Mouse (Mus musculus) embryonic facial prominence, embryonic 15.5 days (tissue): ENCODE measurements around the gene Asb18. TPM values are rescaled to one million over a fixed set of nuclear protein-coding genes. Genes with fewer than 3 reads are reported as not detected.
A peak's percentile ranks its signal among the peaks of the same experiment; 100 is the strongest.

Source experiments
- ATAC-seq: fragments of 200-750 bp; cut with Nextera tagmentation; 2 replicates; pipeline ENCODE4 v1.8.0; 2017; ENCODE audit warnings: low read depth, moderate TSS enrichment; ENCODE audit not compliant: insufficient number of reproducible peaks, low FRiP score, low TSS enrichment
- H3K27ac ChIP-seq: fragments of 300-500 bp; sonication (generic); replicated peaks from 2 replicates; pipeline ENCODE4 v1.5.1; 2015; ENCODE audit warnings: mild to moderate bottlenecking, inconsistent platforms
- H3K27me3 ChIP-seq: fragments of 300-500 bp; sonication (generic); 2 replicates; pipeline ENCODE4 v1.6.1; 2015; ENCODE audit warnings: inconsistent platforms
- H3K36me3 ChIP-seq: fragments of 300-500 bp; sonication (generic); 2 replicates; pipeline ENCODE4 v1.6.1; 2015; ENCODE audit warnings: mild to moderate bottlenecking, inconsistent platforms
- H3K4me1 ChIP-seq: fragments of 300-500 bp; sonication (generic); 2 replicates; pipeline ENCODE4 v1.6.1; 2015; ENCODE audit warnings: inconsistent platforms
- H3K4me2 ChIP-seq: fragments of 300-500 bp; sonication (generic); replicated peaks from 2 replicates; pipeline ENCODE4 v1.6.1; 2015; ENCODE audit warnings: mild to moderate bottlenecking, inconsistent platforms
- H3K4me3 ChIP-seq: fragments of 300-500 bp; sonication (generic); replicated peaks from 2 replicates; pipeline ENCODE4 v1.5.1; 2015; ENCODE audit warnings: mild to moderate bottlenecking, inconsistent platforms
- H3K9ac ChIP-seq: fragments of 300-500 bp; sonication (generic); 2 replicates; pipeline ENCODE4 v1.6.1; 2015; ENCODE audit warnings: inconsistent platforms
- H3K9me3 ChIP-seq: fragments of 300-500 bp; sonication (generic); replicated peaks from 2 replicates; pipeline ENCODE4 v1.6.1; 2016; ENCODE audit warnings: inconsistent platforms
- WGBS: fragments of 180-500 bp; shearing (Covaris S2); methylation state at CpG from one replicate; pipeline ENCODE4 v1.1.7; 2015; 5-methylcytosine and 5-hydroxymethylcytosine counted together
- polyA plus RNA-seq: library from polyadenylated mRNA; unstranded; fragments of >200 nt; fragmentation: Nextera tagmentation; extraction: Ambion mirVana; gene quantifications from 2 replicates; pipeline ENCODE4 v1.2.1, GENCODE M21; 2015

Gene Asb18
- polyA plus RNA-seq, 1 experiment from 2014 or later = 0.09 TPM

- ATAC-seq = no peak
- Histone ChIP-seq H3K4me1 (no peaks in the 10 kb centered on the region), H3K4me3 (no peak overlapping the region), H3K4me2 (no peak overlapping the region), H3K36me3 (no peaks in the 10 kb centered on the region), H3K27ac (no peak overlapping the region), H3K9ac (no peak overlapping the region), H3K9me3 (no peaks in the 10 kb centered on the region), H3K27me3 (no peaks in the 10 kb centered on the region)
- 54% methylated on average over 3 of the region's 3 CpGs for WGBS
Observed at GRCm38 (mm10) chr1:90012168-90012567, 2.3 kb downstream of the Asb18 start.

GRCm38 (mm10) chr1:90010077-90010476 lies 4.4 kb downstream of the Asb18 start:
- 85% methylated on average over 1 of the region's 1 CpGs for WGBS
- H3K27me3 ChIP-seq = no peaks in the 10 kb centered on the region

DNA sequence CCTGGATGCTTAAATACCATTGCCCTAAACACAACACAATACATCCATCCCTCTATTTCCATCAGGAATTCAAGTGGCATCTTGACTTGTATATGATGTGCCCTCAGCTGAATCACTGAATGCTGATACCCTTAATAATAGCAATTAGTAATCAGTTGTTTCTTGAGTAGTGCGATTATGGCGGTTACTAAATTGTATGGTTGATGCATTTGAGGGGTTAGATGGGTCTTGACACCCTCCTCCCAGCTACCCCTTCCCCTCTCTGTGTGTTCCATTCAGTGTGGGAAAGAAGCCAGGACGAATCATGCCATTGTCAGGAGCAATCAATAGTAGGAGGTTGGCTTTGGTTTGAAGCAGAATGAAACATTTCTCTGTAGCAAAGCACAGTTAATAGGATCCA lies 5.3 kb downstream of the Asb18 start:
- no peaks in the 10 kb centered on the region for H3K27me3 ChIP-seq

More at GRCm38 (mm10) chr1:90010077-90010476, 4.4 kb downstream of the Asb18 start:
- Histone ChIP-seq H3K36me3 (no peaks in the 10 kb centered on the region), H3K4me3 (no peak overlapping the region), H3K9me3 (no peaks in the 10 kb centered on the region), H3K4me2 (no peak overlapping the region), H3K27ac (no peak overlapping the region), H3K9ac (no peak overlapping the region), H3K4me1 (no peaks in the 10 kb centered on the region; the same call in 1 of the 2 replicates)
- ATAC-seq = no peak

GRCm38 (mm10) chr1:90006666-90007065 lies 7.8 kb downstream of the Asb18 start:
- Histone ChIP-seq H3K27me3 (no peaks in the 10 kb centered on the region), H3K9ac (no peak overlapping the region), H3K27ac (no peak overlapping the region), H3K4me3 (no peak overlapping the region), H3K36me3 (no peaks in the 10 kb centered on the region), H3K4me1 (no peaks in the 10 kb centered on the region; the same call in 1 of the 2 replicates), H3K4me2 (no peak overlapping the region), H3K9me3 (no peaks in the 10 kb centered on the region)
- 69% methylated on average over 14 of the region's 14 CpGs for WGBS
- no peak for ATAC-seq

More for the DNA sequence above, 5.3 kb downstream of the Asb18 start:
- 74% methylated on average over 3 of the region's 3 CpGs for WGBS
- H3K4me1 ChIP-seq = no peaks in the 10 kb centered on the region; the same call in 1 of the 2 replicates
- no peak overlapping the region for H3K27ac ChIP-seq
- H3K4me2 ChIP-seq = no peak overlapping the region
- ATAC-seq = no peak
- H3K9me3 ChIP-seq = no peaks in the 10 kb centered on the region
- no peak overlapping the region for H3K9ac ChIP-seq
- H3K36me3 ChIP-seq = no peaks in the 10 kb centered on the region
- H3K4me3 ChIP-seq = no peak overlapping the region

DNA sequence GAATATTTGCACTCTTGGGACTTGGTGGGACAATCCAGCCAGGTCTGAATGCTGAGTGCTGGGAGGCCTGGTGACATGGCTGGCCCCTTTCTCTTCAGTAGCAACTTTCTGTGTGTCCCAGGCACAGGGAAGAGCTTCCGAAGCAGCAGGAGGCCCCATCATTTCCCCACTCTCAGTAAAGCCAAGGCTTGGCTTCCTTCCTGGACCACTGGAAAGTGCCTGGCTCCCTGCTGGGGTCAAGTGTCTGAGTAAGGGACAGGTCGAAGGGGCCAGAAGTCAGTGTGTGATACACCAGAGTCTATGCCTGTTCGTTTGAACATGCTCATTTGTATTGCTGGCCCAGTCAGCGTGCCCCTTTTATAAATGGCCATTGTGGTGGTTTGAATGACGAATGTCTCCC lies 13.5 kb downstream of the Asb18 start:
- 52% methylated on average over 5 of the region's 5 CpGs for WGBS
- H3K27me3 ChIP-seq = peaks cover 8% of the 10 kb centered on the region
- H3K4me2 ChIP-seq = no peak overlapping the region
- H3K9me3 ChIP-seq = no peaks in the 10 kb centered on the region
- no peak overlapping the region for H3K4me3 ChIP-seq
- H3K9ac ChIP-seq = no peak overlapping the region
- ATAC-seq = no peak
- H3K27ac ChIP-seq = no peak overlapping the region
- no peaks in the 10 kb centered on the region for H3K36me3 ChIP-seq
- no peaks in the 10 kb centered on the region for H3K4me1 ChIP-seq

GRCm38 (mm10) chr1:89999858-90000257 lies 14.6 kb downstream of the Asb18 start:
- ATAC-seq = no peak
- H3K4me2 ChIP-seq = no peak overlapping the region
- no peaks in the 10 kb centered on the region for H3K4me1 ChIP-seq
- H3K27me3 ChIP-seq = peaks cover 20% of the 10 kb centered on the region
- no peak overlapping the region for H3K9ac ChIP-seq
- no peak overlapping the region for H3K27ac ChIP-seq
- H3K9me3 ChIP-seq = no peaks in the 10 kb centered on the region
- H3K4me3 ChIP-seq = no peak overlapping the region
- no peaks in the 10 kb centered on the region for H3K36me3 ChIP-seq
- WGBS = 77% methylated on average over 3 of the region's 3 CpGs

DNA sequence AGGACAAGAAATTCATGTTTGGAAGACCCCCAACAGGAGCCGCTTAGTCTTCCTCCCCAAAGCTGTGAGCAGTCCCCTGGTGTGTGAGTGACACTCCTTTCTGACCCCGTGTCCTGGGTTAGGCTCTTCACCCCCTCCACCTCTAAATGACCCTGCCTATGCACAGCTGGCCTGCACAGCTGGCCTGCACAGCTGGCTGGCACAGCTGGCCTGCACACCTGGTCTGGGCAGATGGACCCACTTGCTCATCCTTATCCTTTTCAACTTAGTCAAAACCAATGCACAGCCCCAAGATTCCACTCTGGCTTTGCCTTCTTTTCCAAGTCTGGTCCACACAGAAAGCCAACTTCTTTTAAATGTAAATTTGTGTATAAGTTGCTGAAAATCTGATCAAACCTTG lies 15.8 kb downstream of the Asb18 start:
- Histone ChIP-seq H3K4me3 (no peak overlapping the region), H3K4me1 (no peaks in the 10 kb centered on the region), H3K9me3 (no peaks in the 10 kb centered on the region), H3K4me2 (no peak overlapping the region), H3K9ac (no peak overlapping the region), H3K27ac (no peak overlapping the region), H3K27me3 (peaks cover 31% of the 10 kb centered on the region), H3K36me3 (no peaks in the 10 kb centered on the region)
- 62% methylated on average over 2 of the region's 2 CpGs for WGBS
- no peak for ATAC-seq

DNA sequence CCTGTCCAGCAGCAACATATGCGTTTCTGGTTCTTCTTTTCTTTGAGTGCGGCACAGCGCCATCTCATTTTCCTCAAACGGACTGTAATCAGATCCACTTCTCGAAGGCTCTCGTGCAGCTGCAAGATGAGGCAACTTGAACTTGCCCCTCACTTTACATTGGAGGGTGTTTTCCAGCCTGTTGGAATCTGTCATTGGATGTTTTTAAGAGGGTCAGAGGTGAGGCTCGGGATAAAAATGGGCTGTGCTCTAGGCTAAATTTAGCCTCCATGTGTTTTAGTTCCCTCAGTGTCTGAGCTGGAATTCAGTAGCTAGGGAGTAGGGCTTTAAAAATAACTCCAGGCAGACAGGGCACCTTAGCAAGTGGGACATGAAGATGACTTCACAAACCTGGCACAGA lies 16.4 kb downstream of the Asb18 start:
- Histone ChIP-seq H3K9me3 (no peaks in the 10 kb centered on the region), H3K4me3 (no peak overlapping the region), H3K4me2 (no peak overlapping the region), H3K27ac (no peak overlapping the region), H3K9ac (no peak overlapping the region), H3K27me3 (peaks cover 37% of the 10 kb centered on the region), H3K36me3 (no peaks in the 10 kb centered on the region), H3K4me1 (no peaks in the 10 kb centered on the region)
- ATAC-seq = no peak
- 21% methylated on average over 7 of the region's 7 CpGs for WGBS

DNA sequence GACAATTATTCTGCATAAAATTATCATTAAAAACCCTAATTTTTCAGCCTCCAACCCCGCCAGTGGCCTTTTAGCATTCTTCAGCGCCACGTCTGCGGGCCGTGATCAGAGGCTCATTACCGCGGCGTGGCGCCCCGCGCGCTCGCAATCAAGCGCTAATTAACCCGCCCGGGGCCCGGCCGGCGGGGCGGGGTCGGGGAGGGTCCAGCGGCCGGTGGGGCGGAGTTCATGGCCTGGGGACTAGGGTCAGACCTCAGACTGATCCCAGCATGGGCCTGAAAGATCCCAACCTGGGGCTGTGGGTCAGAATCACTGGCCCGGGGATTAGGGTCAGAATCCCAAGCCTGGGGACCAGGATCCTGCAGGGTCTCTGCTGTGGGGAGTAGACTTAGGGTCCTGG lies 22.2 kb downstream of the Asb18 start:
- Histone ChIP-seq H3K9ac (no peak overlapping the region), H3K27me3 (peaks cover 61% of the 10 kb centered on the region), H3K36me3 (no peaks in the 10 kb centered on the region), H3K9me3 (no peaks in the 10 kb centered on the region), H3K4me1 (peaks cover 7% of the 10 kb centered on the region; the same call in 1 of the 2 replicates), H3K27ac (no peak overlapping the region), H3K4me2 (peak overlapping the region; percentile 32), H3K4me3 (0 out of 2 replicates have a peak overlapping the region, but pooled peaks have one; percentile 16)
- WGBS = under 1% methylated on average over 25 of the region's 25 CpGs
- ATAC-seq = no peak

GRCm38 (mm10) chr1:89977261-89977660 lies 37.2 kb downstream of the Asb18 start:
- no peak overlapping the region for H3K4me2 ChIP-seq
- H3K27me3 ChIP-seq = peaks cover 8% of the 10 kb centered on the region; the same call in 1 of the 2 replicates
- no peaks in the 10 kb centered on the region for H3K9me3 ChIP-seq
- ATAC-seq = no peak
- 92% methylated on average over 8 of the region's 8 CpGs for WGBS
- H3K4me1 ChIP-seq = no peaks in the 10 kb centered on the region
- H3K27ac ChIP-seq = no peak overlapping the region
- H3K4me3 ChIP-seq = no peak overlapping the region
- H3K9ac ChIP-seq = no peak overlapping the region
- H3K36me3 ChIP-seq = no peaks in the 10 kb centered on the region

DNA sequence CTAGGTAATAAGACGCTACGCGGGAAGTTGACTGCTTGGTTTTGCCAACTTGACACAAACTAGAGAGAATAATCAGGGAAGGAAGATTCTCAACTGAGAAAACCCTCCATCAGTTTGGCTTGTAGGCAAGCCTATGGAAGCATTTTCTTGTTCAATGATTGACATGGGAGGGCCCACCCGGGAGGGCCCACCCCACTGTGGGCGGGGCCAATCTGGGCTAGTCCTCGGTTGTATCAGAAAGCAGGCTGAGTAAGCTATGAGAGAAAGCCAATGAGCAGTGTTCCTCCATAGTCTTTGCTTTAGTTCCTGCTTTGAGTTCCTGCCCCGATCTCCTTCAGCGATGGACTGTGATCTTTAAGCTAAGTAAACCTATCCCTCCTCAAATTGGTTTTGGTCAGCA lies 38.1 kb downstream of the Asb18 start:
- ATAC-seq = no peak
- no peaks in the 10 kb centered on the region for H3K4me1 ChIP-seq
- H3K4me3 ChIP-seq = no peak overlapping the region
- no peaks in the 10 kb centered on the region for H3K36me3 ChIP-seq
- H3K27ac ChIP-seq = no peak overlapping the region
- H3K9ac ChIP-seq = no peak overlapping the region
- WGBS = 79% methylated on average over 8 of the region's 8 CpGs
- peaks cover 15% of the 10 kb centered on the region for H3K27me3 ChIP-seq
- H3K9me3 ChIP-seq = no peaks in the 10 kb centered on the region
- H3K4me2 ChIP-seq = no peak overlapping the region

DNA sequence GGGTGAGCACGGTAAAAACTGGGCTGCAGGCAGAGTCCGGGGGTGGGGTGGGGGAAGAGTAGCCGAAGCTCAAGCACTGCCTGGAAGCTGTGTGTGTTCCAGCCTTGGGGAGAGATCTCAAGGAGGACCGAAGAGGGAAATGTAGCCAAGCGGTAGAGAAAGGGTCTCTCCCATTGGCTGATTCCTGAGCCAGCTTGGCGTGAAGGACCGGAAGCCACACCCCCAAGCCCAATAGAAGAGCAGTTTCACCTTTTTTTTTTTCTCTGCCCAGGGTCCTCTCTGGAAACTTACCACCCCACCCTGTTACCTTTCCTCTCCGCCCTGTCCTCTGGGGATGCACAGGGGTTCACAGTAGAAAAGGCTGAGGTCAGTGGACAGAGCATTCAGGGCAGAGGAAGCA lies 39.9 kb downstream of the Asb18 start:
- Histone ChIP-seq H3K9me3 (no peaks in the 10 kb centered on the region), H3K9ac (no peak overlapping the region), H3K27ac (no peak overlapping the region), H3K27me3 (peaks cover 33% of the 10 kb centered on the region), H3K4me1 (no peaks in the 10 kb centered on the region), H3K4me3 (no peak overlapping the region), H3K4me2 (no peak overlapping the region), H3K36me3 (no peaks in the 10 kb centered on the region)
- ATAC-seq = no peak
- 74% methylated on average over 8 of the region's 8 CpGs for WGBS
